Mouse (Mus musculus) lung, adult 2 months (tissue): ENCODE measurements around the gene Snx7.

Experiments used
- CTCF ChIP-seq: fragments of 200-500 bp; IDR thresholded peaks from 2 replicates; pipeline ENCODE4 v1.5.1; 2011; ENCODE audit warnings: mild to moderate bottlenecking, low read length, control low read depth; ENCODE audit not compliant: insufficient read depth
- POLR2A ChIP-seq: fragments of 200-500 bp; IDR thresholded peaks from 2 replicates; pipeline ENCODE4 v1.6.1; 2011; ENCODE audit warnings: low read depth, mild to moderate bottlenecking, control low read depth, low read length, borderline replicate concordance; ENCODE audit errors: extremely low read depth

- TF ChIP-seq POLR2A: no peak
- TF ChIP-seq CTCF: no peak
Measured at GRCm38 (mm10) chr3:117788800-117789693, 79.7 kb downstream of the Snx7 start.
